Mouse (Mus musculus) ES-E14 (cell line): ENCODE results near the gene Saxo1.

ENCODE experiments used
- CHD2 ChIP-seq: IDR thresholded peaks from 2 replicates; pipeline ENCODE4 v1.6.1; 2014; ENCODE audit warnings: mild to moderate bottlenecking, low read depth, low read length, inconsistent platforms
- HCFC1 ChIP-seq: IDR thresholded peaks from 2 replicates; pipeline ENCODE4 v1.6.1; 2012; ENCODE audit warnings: low read length, inconsistent platforms, borderline replicate concordance; ENCODE audit not compliant: insufficient read depth
- ZC3H11A ChIP-seq: IDR thresholded peaks from 2 replicates; pipeline ENCODE4 v1.6.1; 2012; ENCODE audit warnings: low read depth, mild to moderate bottlenecking, inconsistent platforms, low read length, borderline replicate concordance
- ZNF384 ChIP-seq: IDR thresholded peaks from 2 replicates; pipeline ENCODE4 v1.6.1; 2012; ENCODE audit warnings: low read depth, low read length, inconsistent platforms

DNA sequence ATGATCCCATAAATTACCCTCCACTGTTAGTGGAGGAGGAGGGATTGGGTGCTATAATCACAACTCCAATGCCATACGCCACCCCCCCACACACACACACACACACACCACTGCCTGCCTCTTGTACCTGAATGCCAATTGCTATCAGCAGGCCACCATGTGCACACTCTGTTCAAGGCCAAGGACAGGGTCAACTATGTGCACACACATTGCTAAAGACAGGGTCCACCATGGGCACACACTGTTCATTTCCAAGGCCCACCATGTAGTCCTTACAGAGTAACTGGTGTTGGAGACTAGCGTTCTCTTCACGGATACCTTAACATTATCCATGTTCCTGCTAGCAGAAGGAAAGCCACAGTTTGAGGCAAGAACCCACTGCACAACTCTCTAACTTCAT, 2.9 kb upstream of the Saxo1 start:
- TF ChIP-seq ZC3H11A (no peak), CHD2 (no peak), ZNF384 (no peak), HCFC1 (no peak)
